Mouse (Mus musculus): ENCODE results near the gene 1810009A15Rik. TPM values are rescaled to one million over a fixed set of nuclear protein-coding genes. Genes with fewer than 3 reads are reported as not detected.

1810009A15Rik gene
- 33.6 TPM for total RNA-seq (2023)

GRCm38 (mm10) chr19:8888511-8889385 lies at the start of gene 1810009A15Rik, which contains the start of gene Gm49416:
1810009A15Rik (plus strand) TSS chr19:8888853.
Gm49416 (plus strand) TSS chr19:8888926.

GRCm38 (mm10) chr19:8839103-8839907 lies 49.3 kb upstream of the 1810009A15Rik start, which contains the start of gene Gng3:
Gng3 (minus strand) TSS chr19:8839194.

GRCm38 (mm10) chr19:8850402-8850901 lies 38.2 kb upstream of the 1810009A15Rik start, which contains the start of gene Lrrn4cl:
Lrrn4cl (plus strand) TSS chr19:8850768.

GRCm38 (mm10) chr19:8871267-8872186 lies 17.1 kb upstream of the 1810009A15Rik start, which contains the start of gene Ubxn1:
Ubxn1 (plus strand) TSS chr19:8871496.

GRCm38 (mm10) chr19:8880311-8881033 lies 8.2 kb upstream of the 1810009A15Rik start, which contains the start of gene Uqcc3:
Uqcc3 (minus strand) TSS chr19:8880923.

GRCm38 (mm10) chr19:8883616-8884015 lies 5.0 kb upstream of the 1810009A15Rik start, which contains the start of the genes Lbhd1 and Gm49403:
Lbhd1 (plus strand) TSS chr19:8883732.
Gm49403 (plus strand) TSS chr19:8883930.

GRCm38 (mm10) chr19:8892829-8893766 lies 4.4 kb downstream of the 1810009A15Rik start, which contains the start of gene Ints5:
Ints5 (plus strand) TSS chr19:8893005.

GRCm38 (mm10) chr19:8897865-8898495 lies 9.3 kb downstream of the 1810009A15Rik start, which contains the start of gene Ganab:
Ganab (plus strand) TSS chr19:8898071.

GRCm38 (mm10) chr19:8920073-8920736 lies 31.6 kb downstream of the 1810009A15Rik start, which contains the start of gene B3gat3:
B3gat3 (plus strand) TSS chr19:8920374.

GRCm38 (mm10) chr19:8929224-8930088 lies 40.8 kb downstream of the 1810009A15Rik start, which contains the start of the genes Rom1 and Eml3:
Rom1 (minus strand) TSS chr19:8929356.
Eml3 (plus strand) TSS chr19:8929552.

Other genes with a start within 250 kb of the 1810009A15Rik start
- gene Chrm1, start 225.1 kb upstream of the 1810009A15Rik start, total RNA-seq (2023): not detected
- gene Slc3a2, start 165.5 kb upstream of the 1810009A15Rik start, total RNA-seq (2023): 222 TPM
- gene Wdr74, start 153.0 kb upstream of the 1810009A15Rik start, total RNA-seq (2023): 116 TPM
- gene 1700092M07Rik, start 148.1 kb upstream of the 1810009A15Rik start, total RNA-seq (2023): 10.2 TPM
- 221 TPM for gene Stx5a, start 147.4 kb upstream of the 1810009A15Rik start, total RNA-seq (2023)
- gene Nxf1, start 131.8 kb upstream of the 1810009A15Rik start, total RNA-seq (2023): 393 TPM
- gene Tmem223, start 117.9 kb upstream of the 1810009A15Rik start, total RNA-seq (2023): 39.0 TPM
- gene Tmem179b, start 114.4 kb upstream of the 1810009A15Rik start, total RNA-seq (2023): 75.2 TPM
- gene Taf6l, start 102.4 kb upstream of the 1810009A15Rik start, total RNA-seq (2023): 10.3 TPM
- 59.8 TPM for gene Polr2g, start 90.3 kb upstream of the 1810009A15Rik start, total RNA-seq (2023)
- gene Zbtb3, start 86.3 kb upstream of the 1810009A15Rik start, total RNA-seq (2023): 0.58 TPM
- 22.9 TPM for gene Ttc9c, start 69.5 kb upstream of the 1810009A15Rik start, total RNA-seq (2023)
- 99.6 TPM for gene Hnrnpul2, start 68.8 kb upstream of the 1810009A15Rik start, total RNA-seq (2023)
- 16.8 TPM for gene AC129217.1, start 59.1 kb upstream of the 1810009A15Rik start, total RNA-seq (2023)
- 41.8 TPM for gene Bscl2, start 51.4 kb upstream of the 1810009A15Rik start, total RNA-seq (2023)
- gene Gng3, start 49.7 kb upstream of the 1810009A15Rik start, total RNA-seq (2023): not detected
- 0.61 TPM for gene Lrrn4cl, start 38.1 kb upstream of the 1810009A15Rik start, total RNA-seq (2023)
- 113 TPM for gene Ubxn1, start 17.4 kb upstream of the 1810009A15Rik start, total RNA-seq (2023)
- gene Uqcc3, start 7.9 kb upstream of the 1810009A15Rik start, total RNA-seq (2023): 31.5 TPM
- 9.4 TPM for gene Lbhd1, start 5.1 kb upstream of the 1810009A15Rik start, total RNA-seq (2023)
- gene Gm49403, start 4.9 kb upstream of the 1810009A15Rik start, total RNA-seq (2023): not detected
- 7.6 TPM for gene Gm49416, start 73 bp downstream of the 1810009A15Rik start, total RNA-seq (2023)
- 21.6 TPM for gene Ints5, start 4.2 kb downstream of the 1810009A15Rik start, total RNA-seq (2023)
- 152 TPM for gene Ganab, start 9.2 kb downstream of the 1810009A15Rik start, total RNA-seq (2023)
- gene B3gat3, start 31.5 kb downstream of the 1810009A15Rik start, total RNA-seq (2023): 60.9 TPM
- gene Rom1, start 40.5 kb downstream of the 1810009A15Rik start, total RNA-seq (2023): 6.9 TPM
- 86.8 TPM for gene Eml3, start 40.7 kb downstream of the 1810009A15Rik start, total RNA-seq (2023)
- 164 TPM for gene Mta2, start 53.0 kb downstream of the 1810009A15Rik start, total RNA-seq (2023)
- gene Tut1, start 65.0 kb downstream of the 1810009A15Rik start, total RNA-seq (2023): 42.6 TPM
- 614 TPM for gene Eef1g, start 78.2 kb downstream of the 1810009A15Rik start, total RNA-seq (2023)
- 120 TPM for gene Ahnak, start 100.4 kb downstream of the 1810009A15Rik start, total RNA-seq (2023)
- gene Scgb1a1, start 199.1 kb downstream of the 1810009A15Rik start, total RNA-seq (2023): not detected
- 13.6 TPM for gene Asrgl1, start 246.8 kb downstream of the 1810009A15Rik start, total RNA-seq (2023)

Measured in CD8-positive naive resting alpha-beta T cell, adult 57 days (primary cell).